Mouse (Mus musculus) liver, adult 10 weeks (tissue): ENCODE data around the gene Sos2. TPM values are rescaled to one million over a fixed set of nuclear protein-coding genes. Genes with fewer than 3 reads are reported as not detected.

Experiments used
- polyA plus RNA-seq: library from polyadenylated mRNA; stranded (reverse); fragments of 350-450 nt; fragmentation: Illumina TruSeq; extraction: RNeasy Lipid Tissue Mini Kit (QIAGEN cat#74804); gene quantifications from one replicate; pipeline ENCODE4 v1.2.3, GENCODE M21; 2014; ENCODE audit warnings: low read depth, low replicate concordance

The Sos2 gene
- 18.7 TPM for polyA plus RNA-seq

GRCm38 (mm10) chr12:69681566-69682061 lies at the start of gene Sos2:
Gene Sos2, minus strand, starts transcription at chr12:69681852.

GRCm38 (mm10) chr12:69724711-69725460 lies 43.2 kb upstream of the Sos2 start, which contains the start of the genes L2hgdh and Atp5s:
Gene L2hgdh, minus strand, starts transcription at chr12:69724873.
Gene Atp5s, plus strand, starts transcription at chr12:69724950.

GRCm38 (mm10) chr12:69582613-69583269 lies 98.9 kb downstream of the Sos2 start, which contains the start of gene Vcpkmt:
Gene Vcpkmt, minus strand, starts transcription at chr12:69583028.

Other genes with a start within 250 kb of the Sos2 start
- 5.8 TPM for gene Vcpkmt, start 98.8 kb downstream of the Sos2 start, polyA plus RNA-seq
- gene L2hgdh, start 43.0 kb upstream of the Sos2 start, polyA plus RNA-seq: 45.6 TPM
- 14.4 TPM for gene Atp5s, start 43.1 kb upstream of the Sos2 start, polyA plus RNA-seq
- 0.45 TPM for gene Cdkl1, start 109.4 kb upstream of the Sos2 start, polyA plus RNA-seq
- 1.5 TPM for gene Atl1, start 210.8 kb upstream of the Sos2 start, polyA plus RNA-seq
- gene Map4k5, start 211.3 kb upstream of the Sos2 start, polyA plus RNA-seq: 20.3 TPM